7 mouse cellular contexts compared by ENCODE assay signal in the genomic region with DNA sequence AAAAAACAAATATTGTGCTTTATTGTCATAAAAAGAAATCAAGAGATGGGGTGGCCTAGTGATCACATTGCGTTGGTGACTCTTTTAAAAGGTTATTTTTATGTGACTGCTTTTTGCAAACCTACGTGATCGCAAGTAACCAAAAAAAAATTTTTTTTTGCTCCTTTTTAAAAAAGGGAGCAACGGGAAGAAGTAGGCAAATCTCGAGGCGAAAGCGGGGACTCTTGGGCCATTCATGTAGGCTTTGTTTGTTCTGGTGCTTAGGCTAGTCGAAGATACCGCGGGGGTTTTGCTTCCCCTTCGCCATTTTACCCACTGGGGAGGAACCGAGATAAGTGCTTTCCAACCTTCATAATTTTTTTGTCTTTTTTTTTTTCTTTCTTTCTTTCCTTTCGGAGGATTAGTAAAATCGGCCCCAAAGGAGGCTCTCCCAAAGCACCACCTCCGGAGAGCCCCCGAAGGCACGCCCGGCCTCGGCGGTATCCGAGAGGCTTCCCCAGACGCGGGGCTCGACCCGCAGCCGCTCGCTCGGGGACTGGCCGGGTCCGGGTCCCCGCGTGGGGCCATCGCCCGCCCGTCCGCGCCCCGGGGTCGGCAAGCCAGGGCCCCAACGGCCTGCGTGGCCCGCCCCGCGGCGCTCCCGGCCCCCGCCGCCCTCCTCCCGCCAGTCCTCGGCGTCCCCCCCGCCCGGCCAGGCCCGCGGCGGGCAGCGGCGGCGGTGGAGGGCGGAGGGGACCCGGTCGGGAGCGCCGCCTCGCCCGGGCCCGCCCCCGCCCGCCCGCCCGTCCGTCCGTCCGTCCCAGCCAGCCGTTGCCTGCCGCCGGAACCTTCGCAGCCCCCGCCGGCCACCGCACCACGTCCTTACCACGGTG. TPM values are rescaled to one million over a fixed set of nuclear protein-coding genes. Genes with fewer than 3 reads are reported as not detected.
DNase-seq lines count a peak whose midpoint lies in the region; ATAC-seq lines count a peak whose summit lies in the region.

No protein-coding gene starts in this region.

- peak overlapping the region; percentile 100 for H3K9ac ChIP-seq in hindbrain, embryonic 16.5 days (ENCODE audit: low read depth, low read length)
- H3K9ac ChIP-seq in midbrain, embryonic 12.5 days (replicated peaks), result peak overlapping the region; percentile 100

- DNase-seq in adipocyte (ENCODE audit: low spot score), result peak; percentile 66
- peak; percentile 67 for DNase-seq in cerebellum, adult 9-10 months
- peak; percentile 40 for DNase-seq in gastrocnemius, adult 18-20 months (ENCODE audit: low spot score)
- peak; percentile 52 to 57 for DNase-seq in left cerebral cortex, postnatal 36 days (ENCODE audit: low spot score in 2 of 2)
- DNase-seq in spleen, adult 18-20 months, result peak; percentile 57 to 65

- no peaks in the 10 kb centered on the region for H3K9me3 ChIP-seq in hindbrain, embryonic 16.5 days (ENCODE audit: control insufficient read depth, low read length)
- H3K9me3 ChIP-seq in midbrain, embryonic 12.5 days, result no peaks in the 10 kb centered on the region

- intact Hi-C loops in left cerebral cortex, postnatal 36 days (cut with DNase I), result no loop called here

- under 1% methylated on average over 52 of the region's 83 CpGs for WGBS in hindbrain, embryonic 16.5 days
- under 1% methylated on average over 50 of the region's 83 CpGs for WGBS in midbrain, embryonic 12.5 days

- H3K36me3 ChIP-seq in hindbrain, embryonic 16.5 days (ENCODE audit: control insufficient read depth, insufficient read depth, low read length), result peaks cover 4% of the 10 kb centered on the region; the same call in 1 of the 2 replicates
- H3K36me3 ChIP-seq in midbrain, embryonic 12.5 days, result peaks cover 18% of the 10 kb centered on the region

- H3K4me3 ChIP-seq in hindbrain, embryonic 16.5 days (ENCODE audit: low read length), result peak overlapping the region; percentile 75
- peak overlapping the region; percentile 96 for H3K4me3 ChIP-seq in midbrain, embryonic 12.5 days

- H3K4me1 ChIP-seq in hindbrain, embryonic 16.5 days (ENCODE audit: control insufficient read depth, insufficient read depth, low read depth, low read length), result peaks cover 12% of the 10 kb centered on the region
- peaks cover 20% of the 10 kb centered on the region for H3K4me1 ChIP-seq in midbrain, embryonic 12.5 days

- ATAC-seq in hindbrain, embryonic 16.5 days, result peak; percentile 3; the same call in 1 of the 2 replicates
- 0 out of 2 replicates have a peak, but pooled peaks have one; percentile 1 for ATAC-seq in midbrain, embryonic 12.5 days (ENCODE audit: low FRiP score, low read depth)

- H3K27ac ChIP-seq in hindbrain, embryonic 16.5 days (ENCODE audit: low read depth, low read length), result peak overlapping the region; percentile 100
- peak overlapping the region; percentile 100 for H3K27ac ChIP-seq in midbrain, embryonic 12.5 days (replicated peaks)

- peak overlapping the region; percentile 57 for H3K4me2 ChIP-seq in hindbrain, embryonic 16.5 days (ENCODE audit: low read length)
- H3K4me2 ChIP-seq in midbrain, embryonic 12.5 days (replicated peaks), result peak overlapping the region; percentile 62

- no peaks in the 10 kb centered on the region for H3K27me3 ChIP-seq in hindbrain, embryonic 16.5 days (replicated peaks; ENCODE audit: control insufficient read depth, insufficient read depth, low read length)
- H3K27me3 ChIP-seq in midbrain, embryonic 12.5 days, result no peaks in the 10 kb centered on the region; the same call in 1 of the 2 replicates

RNA-seq across cellular contexts. Expression of gene Gtf2a1, which starts 1.4 kb away (rescaled TPM):
- total RNA-seq in gastrocnemius, adult 18-20 months (2021), result 10 to 100 TPM; 23.2 to 26.4 TPM
- 48.6 and 58.3 TPM in 2 replicates for polyA plus RNA-seq in hindbrain, embryonic 16.5 days (2015; fragmentation: Nextera tagmentation; extraction: Ambion mirVana)
- total RNA-seq in left cerebral cortex, postnatal 36 days (2021), result 10 to 100 TPM; 46.1 to 48.6 TPM
- polyA plus RNA-seq in midbrain, embryonic 12.5 days (2016; fragmentation: Nextera tagmentation; extraction: Ambion mirVana), result 80.7 and 88.4 TPM in 2 replicates

Comparison
In these comparisons a context has a peak if more than half of its experiments do, and no peak if none do; other contexts are left out.
1. Peak in every context shown above with its lines: DNase-seq, ATAC-seq, H3K4me3 ChIP-seq and H3K27ac ChIP-seq.